Mouse (Mus musculus) liver, embryonic 16.5 days (tissue): ENCODE measurements around the gene Gm10486. TPM values are rescaled to one million over a fixed set of nuclear protein-coding genes. Genes with fewer than 3 reads are reported as not detected.
"Not testable (repeated sequence)": the region's sequence is repeated elsewhere in the genome, so short reads cannot be mapped to it uniquely, and the experiment has no call there.

Source experiments
- ATAC-seq: fragments of 200-750 bp; cut with Nextera tagmentation; 2 replicates; pipeline ENCODE4 v1.8.0; 2017; ENCODE audit warnings: low read depth, mild to moderate bottlenecking, moderate number of reproducible peaks, moderate library complexity
- H3K27ac ChIP-seq: fragments of 300-500 bp; sonication (generic); 2 replicates; pipeline ENCODE4 v1.5.1; 2014; ENCODE audit warnings: mild to moderate bottlenecking, low read length
- H3K27me3 ChIP-seq: fragments of 300-500 bp; sonication (generic); 2 replicates; pipeline ENCODE4 v1.6.1; 2014; ENCODE audit warnings: low read depth, low read length, mixed read lengths; ENCODE audit not compliant: control insufficient read depth, insufficient read depth
- H3K36me3 ChIP-seq: fragments of 300-500 bp; sonication (generic); 2 replicates; pipeline ENCODE4 v1.6.1; 2014; ENCODE audit warnings: mild to moderate bottlenecking; ENCODE audit not compliant: control insufficient read depth, insufficient read depth
- H3K4me1 ChIP-seq: fragments of 300-500 bp; sonication (generic); 2 replicates; pipeline ENCODE4 v1.6.1; 2014; ENCODE audit warnings: low read depth, low read length, mixed read lengths; ENCODE audit not compliant: control insufficient read depth
- H3K4me2 ChIP-seq: fragments of 300-500 bp; sonication (generic); 2 replicates; pipeline ENCODE4 v1.6.1; 2014; ENCODE audit warnings: low read depth, low read length, mixed read lengths
- H3K4me3 ChIP-seq: fragments of 300-500 bp; sonication (generic); 2 replicates; pipeline ENCODE4 v1.5.1; 2014; ENCODE audit warnings: low read depth, mild to moderate bottlenecking, low read length
- H3K9ac ChIP-seq: fragments of 300-500 bp; sonication (generic); 2 replicates; pipeline ENCODE4 v1.6.1; 2014; ENCODE audit warnings: low read depth, low read length
- H3K9me3 ChIP-seq: fragments of 300-500 bp; sonication (generic); replicated peaks from 2 replicates; pipeline ENCODE4 v1.6.1; 2016; ENCODE audit warnings: low read length; ENCODE audit not compliant: control insufficient read depth
- WGBS: fragments of 180-500 bp; shearing (Covaris S2); extraction: QIAGEN DNeasy Blood & Tissue Kit; methylation state at CpG from one replicate; pipeline ENCODE4 v1.1.7; 2014; ENCODE audit not compliant: insufficient replicate concordance; 5-methylcytosine and 5-hydroxymethylcytosine counted together
- polyA plus RNA-seq: library from polyadenylated mRNA; unstranded; fragments of >200 nt; fragmentation: Nextera tagmentation; extraction: Ambion mirVana; gene quantifications from 2 replicates; pipeline ENCODE4 v1.2.1, GENCODE M21; 2015

Gene Gm10486
- not detected in 2 replicates for polyA plus RNA-seq

- not testable (repeated sequence) for H3K4me2 ChIP-seq, H3K9ac ChIP-seq, ATAC-seq, H3K9me3 ChIP-seq, H3K4me3 ChIP-seq, H3K36me3 ChIP-seq, H3K4me1 ChIP-seq, H3K27me3 ChIP-seq, H3K27ac ChIP-seq
- no CpG with 5 or more reads among the region's 6 CpGs for WGBS
Observed at GRCm38 (mm10) chrX:35067084-35067483, at the start of gene Gm10486. Gene Gm10486, plus strand, starts transcription at chrX:35067384.
